Mouse (Mus musculus): Measurements from ENCODE around the gene Gpx8. TPM values are rescaled to one million over a fixed set of nuclear protein-coding genes. Genes with fewer than 3 reads are reported as not detected.

The Gpx8 gene
- polyA plus RNA-seq, 2 experiments: 132 to 218 TPM

- no peak for TF ChIP-seq POLR2A (IDR thresholded peaks at IDR 0.05; ENCODE audit: borderline replicate concordance, extremely low read depth, insufficient read depth, insufficient read length)
- no peak within 1 kb of the TSS for H3K27ac ChIP-seq (replicated peaks; ENCODE audit: low read depth, low read length)
Measured at GRCm38 (mm10) chr13:113034950-113035421, 11.2 kb downstream of the Gpx8 start, which contains the start of gene Cdc20b. Cdc20b (plus strand) TSS chr13:113035111.

GRCm38 (mm10) chr13:113034271-113034886 lies 11.8 kb downstream of the Gpx8 start:
- Histone ChIP-seq H3K36me3 (ENCODE audit: control insufficient read depth, insufficient read depth, low read length) (no peaks in the 10 kb centered on the region), H3K9ac (ENCODE audit: low read depth, low read length, severe bottlenecking) (no peak overlapping the region), H3K27ac (replicated peaks; ENCODE audit: low read depth, low read length) (no peak overlapping the region), H3K4me1 (ENCODE audit: control insufficient read depth, insufficient read depth, low read length) (peaks cover 6% of the 10 kb centered on the region; the same call in 1 of the 2 replicates), H3K9me3 (ENCODE audit: control insufficient read depth, low read length) (no peaks in the 10 kb centered on the region), H3K4me3 (replicated peaks; ENCODE audit: low read length) (peak overlapping the region; percentile 50), H3K4me2 (replicated peaks; ENCODE audit: low read depth, low read length, severe bottlenecking) (peak overlapping the region; percentile 99), H3K27me3 (ENCODE audit: control insufficient read depth, insufficient read depth, low read length) (peaks cover 36% of the 10 kb centered on the region)
- no peak for TF ChIP-seq POLR2A (IDR thresholded peaks at IDR 0.05; ENCODE audit: borderline replicate concordance, extremely low read depth, insufficient read depth, insufficient read length)
- ATAC-seq (ENCODE audit: low FRiP score, low read depth) (no peak), DNase-seq (ENCODE audit: low spot score) (no peak)
- WGBS: 3% methylated on average over 11 of the region's 11 CpGs

More at GRCm38 (mm10) chr13:113034950-113035421, 11.2 kb downstream of the Gpx8 start, which contains the start of gene Cdc20b:
- peaks cover 36% of the 10 kb centered on the region for H3K27me3 ChIP-seq (ENCODE audit: control insufficient read depth, insufficient read depth, low read length)
- WGBS: 1% methylated on average over 35 of the region's 46 CpGs
- peak within 1 kb of the TSS; percentile 55 for H3K9ac ChIP-seq (ENCODE audit: low read depth, low read length, severe bottlenecking)
- peak within 1 kb of the TSS; percentile 99 for H3K4me2 ChIP-seq (replicated peaks; ENCODE audit: low read depth, low read length, severe bottlenecking)
- no peaks in the 10 kb centered on the region for H3K9me3 ChIP-seq (ENCODE audit: control insufficient read depth, low read length)
- DNase-seq (ENCODE audit: low spot score) (peak; percentile 30), ATAC-seq (ENCODE audit: low FRiP score, low read depth) (no peak; the same call in 1 of the 2 replicates)
- H3K4me1 ChIP-seq (ENCODE audit: control insufficient read depth, insufficient read depth, low read length): peaks cover 6% of the 10 kb centered on the region; the same call in 1 of the 2 replicates
- peak within 1 kb of the TSS; percentile 50 for H3K4me3 ChIP-seq (replicated peaks; ENCODE audit: low read length)
- H3K36me3 ChIP-seq (ENCODE audit: control insufficient read depth, insufficient read depth, low read length): no peaks in the 10 kb centered on the region

- Histone ChIP-seq H3K4me1 (ENCODE audit: control insufficient read depth, insufficient read depth, low read length) (peaks cover 6% of the 10 kb centered on the region; the same call in 1 of the 2 replicates), H3K27ac (replicated peaks; ENCODE audit: low read depth, low read length) (no peak overlapping the region), H3K9ac (ENCODE audit: low read depth, low read length, severe bottlenecking) (no peak overlapping the region), H3K36me3 (ENCODE audit: control insufficient read depth, insufficient read depth, low read length) (no peaks in the 10 kb centered on the region), H3K27me3 (ENCODE audit: control insufficient read depth, insufficient read depth, low read length) (peaks cover 36% of the 10 kb centered on the region), H3K4me2 (replicated peaks; ENCODE audit: low read depth, low read length, severe bottlenecking) (no peak overlapping the region), H3K9me3 (ENCODE audit: control insufficient read depth, low read length) (no peaks in the 10 kb centered on the region), H3K4me3 (replicated peaks; ENCODE audit: low read length) (no peak overlapping the region)
- DNase-seq (ENCODE audit: low spot score) (no peak), ATAC-seq (ENCODE audit: low FRiP score, low read depth) (no peak)
- no peak for TF ChIP-seq POLR2A (IDR thresholded peaks at IDR 0.05; ENCODE audit: borderline replicate concordance, extremely low read depth, insufficient read depth, insufficient read length)
Measured at GRCm38 (mm10) chr13:113032831-113033230, 13.4 kb downstream of the Gpx8 start.

DNA sequence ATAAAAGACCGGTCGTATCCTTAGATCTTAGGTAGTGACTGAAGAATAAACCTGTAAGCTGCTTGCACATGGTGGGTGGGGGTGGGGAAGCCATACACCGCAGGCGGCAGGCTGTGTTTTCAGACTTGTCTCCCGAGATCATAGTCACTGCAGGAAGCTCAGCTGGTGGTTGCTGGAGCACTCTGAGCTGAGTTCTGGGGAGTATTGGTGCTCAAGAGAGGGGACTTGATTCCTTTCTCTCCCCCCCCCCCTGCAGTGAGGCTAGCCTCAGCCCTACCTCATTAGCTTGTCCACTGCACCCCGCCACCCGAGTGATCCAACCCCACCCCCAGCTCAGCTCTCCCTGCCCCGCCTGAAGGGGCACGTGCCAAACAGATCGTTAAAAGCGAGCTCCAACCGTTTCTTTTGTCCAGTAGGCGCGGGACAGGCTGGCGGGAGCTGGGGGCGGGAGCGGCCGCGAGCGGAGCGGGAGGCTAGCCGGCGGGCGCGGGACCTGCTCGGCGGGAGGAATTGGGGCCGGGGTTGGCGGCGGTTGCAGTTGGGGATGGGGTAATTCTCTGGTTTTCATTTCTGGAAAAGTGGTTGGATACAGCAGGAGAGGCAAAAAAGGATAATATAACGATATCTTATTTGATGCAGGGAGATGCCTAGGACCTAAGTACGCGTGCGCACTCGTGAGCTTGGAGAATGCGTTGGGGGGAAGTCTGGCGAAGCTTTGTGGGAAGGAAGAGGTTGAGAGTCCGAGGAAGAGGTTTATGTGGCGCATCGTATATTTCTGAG lies 14.2 kb downstream of the Gpx8 start:
- peaks cover 32% of the 10 kb centered on the region for H3K27me3 ChIP-seq (ENCODE audit: control insufficient read depth, insufficient read depth, low read length)
- WGBS: under 1% methylated on average over 40 of the region's 40 CpGs
- H3K4me2 ChIP-seq (replicated peaks; ENCODE audit: low read depth, low read length, severe bottlenecking): peak overlapping the region; percentile 89
- no peak for TF ChIP-seq POLR2A (IDR thresholded peaks at IDR 0.05; ENCODE audit: borderline replicate concordance, extremely low read depth, insufficient read depth, insufficient read length)
- H3K4me3 ChIP-seq (replicated peaks; ENCODE audit: low read length): peak overlapping the region; percentile 51
- H3K27ac ChIP-seq (replicated peaks; ENCODE audit: low read depth, low read length): no peak overlapping the region
- peak overlapping the region; percentile 55 for H3K9ac ChIP-seq (ENCODE audit: low read depth, low read length, severe bottlenecking)
- peak; percentile 34 for ATAC-seq (ENCODE audit: low FRiP score, low read depth)
- H3K9me3 ChIP-seq (ENCODE audit: control insufficient read depth, low read length): no peaks in the 10 kb centered on the region
- H3K4me1 ChIP-seq (ENCODE audit: control insufficient read depth, insufficient read depth, low read length): peaks cover 6% of the 10 kb centered on the region; the same call in 1 of the 2 replicates
- no peaks in the 10 kb centered on the region for H3K36me3 ChIP-seq (ENCODE audit: control insufficient read depth, insufficient read depth, low read length)
- peak; percentile 34 for DNase-seq (ENCODE audit: low spot score)

DNA sequence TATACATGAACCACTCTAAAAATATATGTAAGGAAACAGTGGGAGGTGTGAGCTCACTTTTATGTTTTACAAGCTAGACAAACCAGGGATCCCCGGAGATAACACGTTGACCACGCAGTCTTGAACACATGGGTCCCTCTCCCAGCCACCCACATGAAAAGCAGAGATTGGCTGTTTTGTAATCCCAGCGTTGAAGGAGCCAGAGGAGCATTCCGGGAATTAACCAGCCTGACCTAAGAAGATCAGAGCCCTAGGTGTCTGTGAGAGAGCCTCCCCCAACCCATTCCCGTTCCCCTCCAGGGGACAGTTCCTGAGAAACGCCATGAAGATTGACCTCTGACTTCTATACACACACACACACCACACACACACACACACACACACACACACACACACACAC lies 14.9 kb downstream of the Gpx8 start:
- H3K27me3 ChIP-seq (ENCODE audit: control insufficient read depth, insufficient read depth, low read length): peaks cover 32% of the 10 kb centered on the region
- under 1% methylated on average over 7 of the region's 7 CpGs for WGBS
- ATAC-seq (ENCODE audit: low FRiP score, low read depth): no peak

More for the DNA sequence above, 14.9 kb downstream of the Gpx8 start:
- Histone ChIP-seq H3K4me1 (ENCODE audit: control insufficient read depth, insufficient read depth, low read length) (peaks cover 6% of the 10 kb centered on the region; the same call in 1 of the 2 replicates), H3K36me3 (ENCODE audit: control insufficient read depth, insufficient read depth, low read length) (no peaks in the 10 kb centered on the region), H3K9ac (ENCODE audit: low read depth, low read length, severe bottlenecking) (peak overlapping the region; percentile 55; the same call in 1 of the 2 replicates), H3K4me2 (replicated peaks; ENCODE audit: low read depth, low read length, severe bottlenecking) (peak overlapping the region; percentile 89), H3K4me3 (replicated peaks; ENCODE audit: low read length) (peak overlapping the region; percentile 51), H3K9me3 (ENCODE audit: control insufficient read depth, low read length) (no peaks in the 10 kb centered on the region), H3K27ac (replicated peaks; ENCODE audit: low read depth, low read length) (no peak overlapping the region)
- DNase-seq (ENCODE audit: low spot score): no peak
- TF ChIP-seq POLR2A (IDR thresholded peaks at IDR 0.05; ENCODE audit: borderline replicate concordance, extremely low read depth, insufficient read depth, insufficient read length): no peak
